Mouse (Mus musculus): Measurements from ENCODE around the gene Kcp.
A peak's percentile ranks its signal among the peaks of the same experiment; 100 is the strongest.

Kcp gene

DNA sequence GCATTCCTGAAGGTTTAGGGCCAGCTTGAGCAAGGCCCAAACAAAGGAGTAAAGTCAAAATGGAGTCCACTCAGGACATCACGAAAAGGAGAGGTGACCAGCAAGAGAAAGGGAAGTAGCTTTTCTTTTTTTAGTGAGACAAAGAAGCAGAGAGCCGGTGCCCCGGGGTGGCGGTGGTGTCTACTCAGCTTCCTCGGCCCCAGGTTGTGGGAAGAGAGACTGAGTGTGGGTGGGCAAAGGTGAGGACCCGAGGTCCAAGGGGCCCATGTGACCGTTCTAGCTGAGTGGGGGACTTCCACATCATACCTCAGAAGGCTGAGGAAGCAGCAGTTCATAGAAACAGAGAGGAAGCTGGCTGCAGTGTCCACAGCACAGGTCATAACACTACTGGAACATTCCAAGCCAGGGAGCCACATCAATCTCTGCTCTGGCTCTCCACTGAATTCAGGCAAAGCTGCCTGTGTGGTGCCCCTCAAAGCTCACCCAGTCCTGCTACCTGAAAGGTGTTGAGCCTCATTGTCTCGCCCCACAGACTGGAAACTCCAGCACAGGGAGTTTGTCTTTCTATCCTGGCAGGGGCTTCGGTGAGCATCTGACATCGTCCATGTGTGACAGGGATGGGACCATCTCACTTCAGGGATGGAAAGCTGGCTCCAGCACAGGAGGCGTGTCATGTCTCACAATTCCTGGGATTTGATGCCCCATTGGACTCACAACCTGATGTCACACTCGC, 15.7 kb upstream of the Kcp start:
- DNase-seq (ENCODE audit: low read depth, low spot score): no peak

DNA sequence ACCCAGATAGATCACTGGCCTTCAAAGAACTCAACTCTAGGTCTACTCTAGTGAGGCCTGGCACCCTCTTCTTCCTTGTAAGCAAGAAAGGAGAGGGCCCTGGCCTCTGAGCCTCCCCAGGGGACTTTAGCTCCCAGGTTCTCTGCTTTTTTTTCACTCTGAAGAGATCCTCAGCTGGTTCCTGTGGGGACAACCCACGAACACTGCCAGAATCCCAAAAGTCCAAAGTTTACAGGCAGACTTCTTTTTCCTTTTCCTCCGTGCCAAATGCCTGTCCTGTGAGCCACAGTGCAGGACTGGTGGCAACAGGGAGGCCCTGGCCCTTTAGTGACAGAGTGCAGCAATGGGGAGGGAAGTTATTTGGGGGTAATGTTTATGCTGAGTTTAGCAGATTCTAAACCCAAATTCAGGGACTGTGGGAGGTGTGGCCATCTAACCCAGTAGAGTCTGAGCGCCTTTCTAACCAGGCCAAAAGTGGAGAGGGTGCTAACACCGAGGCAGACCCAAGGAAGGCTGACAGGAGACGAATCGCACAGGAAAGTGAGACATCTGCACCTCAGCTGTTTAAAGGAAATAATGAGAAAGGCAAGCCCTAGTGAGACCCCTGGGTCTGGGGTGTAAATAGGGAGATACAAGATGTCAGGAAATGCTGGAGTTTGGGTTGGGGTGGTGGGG, 15.0 kb upstream of the Kcp start:
- no peak for DNase-seq (ENCODE audit: low read depth, low spot score)

DNA sequence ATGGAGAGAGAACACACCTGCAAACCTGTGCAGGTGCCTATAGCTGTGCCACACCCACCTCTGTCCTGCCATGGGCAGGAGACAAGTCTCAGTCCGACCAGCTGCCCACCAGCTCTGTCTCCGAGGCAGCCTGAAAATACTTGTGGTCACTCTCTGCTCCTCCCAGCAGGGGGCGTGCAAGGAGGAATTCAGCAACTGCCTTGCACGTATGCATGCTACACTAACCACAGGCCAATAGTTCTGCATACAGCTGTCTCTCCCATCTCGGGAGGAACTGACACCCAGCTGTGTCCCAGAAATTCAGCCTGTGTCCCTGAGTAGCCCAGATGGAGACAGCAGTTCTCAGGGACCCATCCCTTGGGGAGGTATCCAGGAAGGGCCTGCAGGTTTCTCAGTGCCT, 9.4 kb upstream of the Kcp start:
- peak; percentile 4 for DNase-seq (ENCODE audit: low read depth, low spot score)

DNA sequence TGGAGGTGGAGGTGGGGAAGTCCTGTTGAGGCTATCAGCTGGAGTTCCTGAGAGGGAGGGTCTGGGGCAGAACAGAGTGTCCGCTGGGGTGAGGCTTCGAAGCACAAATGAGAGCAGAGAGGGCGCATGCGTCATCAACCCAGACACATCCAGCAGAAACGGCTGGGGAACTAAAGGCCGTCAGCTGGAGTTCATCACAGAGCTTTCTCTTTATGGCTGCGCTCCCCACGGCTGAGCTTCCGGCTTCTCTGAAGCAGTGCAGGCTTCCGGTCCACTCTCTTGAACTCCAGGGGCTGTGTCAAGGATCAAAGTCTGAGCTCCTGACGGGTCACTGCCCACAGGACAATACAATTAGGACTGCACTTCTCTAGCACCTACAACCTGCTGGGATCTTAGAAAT, 5.5 kb upstream of the Kcp start:
- no peak for DNase-seq (ENCODE audit: low read depth, low spot score)

DNA sequence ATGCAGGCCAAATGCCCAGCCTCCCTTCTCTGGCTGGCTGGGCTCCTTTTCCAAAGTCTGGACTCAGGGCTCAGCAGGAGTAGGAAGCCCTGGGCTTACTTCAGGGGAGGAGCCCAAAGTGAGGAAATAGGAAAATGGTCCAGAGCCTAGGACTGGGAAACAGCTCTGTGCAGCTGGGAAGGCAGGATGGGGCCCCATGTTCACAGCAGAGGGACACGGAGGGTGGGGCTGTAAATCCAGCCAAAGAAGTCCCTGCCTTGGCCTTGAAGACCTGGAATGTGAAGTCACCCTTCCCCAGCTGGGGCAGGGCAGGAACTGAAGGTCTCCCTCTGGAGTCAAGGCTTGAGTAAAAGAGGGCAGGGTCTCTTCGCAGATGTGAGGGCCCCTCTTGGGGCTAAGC, 1.3 kb upstream of the Kcp start:
- no peak for DNase-seq (ENCODE audit: low read depth, low spot score)

DNA sequence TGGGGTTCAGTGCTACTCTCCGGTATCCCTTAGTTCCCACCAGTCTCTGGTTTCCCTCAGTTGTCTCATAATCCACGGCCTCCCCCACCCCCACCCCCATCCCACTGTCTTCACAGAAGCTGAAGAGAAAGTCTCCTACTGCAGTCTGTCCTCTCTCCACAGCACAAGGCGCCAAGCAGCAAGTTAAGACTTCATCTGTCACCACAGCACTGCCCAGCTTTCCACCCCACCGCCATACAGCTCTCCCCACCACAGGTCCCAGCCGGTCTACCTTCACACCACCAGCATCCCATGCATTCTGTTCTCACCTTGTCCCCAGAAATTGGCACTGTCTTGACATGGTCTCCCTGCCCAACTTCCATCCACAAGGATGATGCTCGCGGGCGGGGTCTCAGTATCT, 918 bp downstream of the Kcp start:
- no peak for DNase-seq (ENCODE audit: low read depth, low spot score)

DNA sequence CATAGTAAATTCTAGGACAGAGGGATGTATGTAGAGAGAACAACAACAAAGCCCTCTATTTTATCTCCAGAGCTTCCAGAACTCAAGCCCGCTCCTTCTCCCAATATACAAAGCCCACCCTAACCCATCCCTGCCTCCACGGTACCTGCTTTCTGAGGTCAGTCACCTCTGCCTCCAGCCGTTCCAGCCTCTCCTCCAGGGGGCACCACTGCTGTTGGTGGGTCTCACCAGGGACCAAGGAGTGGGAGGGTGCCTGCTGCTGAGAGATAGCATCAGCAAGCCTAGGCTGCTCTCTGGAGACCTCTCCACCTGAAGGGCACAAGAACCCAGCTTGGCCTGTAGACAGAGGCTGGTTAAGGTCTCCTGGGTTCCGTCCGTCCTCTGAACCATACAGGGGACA, 2.3 kb downstream of the Kcp start:
- DNase-seq (ENCODE audit: low read depth, low spot score): no peak

DNA sequence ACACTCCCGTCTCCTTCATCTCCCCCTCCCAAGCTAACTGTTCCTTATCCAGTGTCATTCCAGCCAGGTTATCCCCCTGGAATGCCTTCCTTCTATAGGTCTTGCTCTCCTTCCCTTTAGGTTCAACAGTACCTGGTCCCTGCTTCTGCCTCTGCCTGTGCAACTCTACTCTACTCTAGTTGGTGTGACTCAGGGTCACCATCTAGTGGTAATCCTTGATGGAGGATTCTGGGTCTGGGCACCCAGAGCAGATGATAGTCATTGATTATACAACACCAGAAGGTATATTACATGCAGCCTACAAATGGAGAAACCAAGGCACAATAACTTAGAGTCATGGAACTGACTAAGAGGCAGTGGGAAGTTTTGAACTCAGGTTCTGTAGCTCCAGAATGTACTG, 6.2 kb downstream of the Kcp start:
- no peak for DNase-seq (ENCODE audit: low read depth, low spot score)

DNA sequence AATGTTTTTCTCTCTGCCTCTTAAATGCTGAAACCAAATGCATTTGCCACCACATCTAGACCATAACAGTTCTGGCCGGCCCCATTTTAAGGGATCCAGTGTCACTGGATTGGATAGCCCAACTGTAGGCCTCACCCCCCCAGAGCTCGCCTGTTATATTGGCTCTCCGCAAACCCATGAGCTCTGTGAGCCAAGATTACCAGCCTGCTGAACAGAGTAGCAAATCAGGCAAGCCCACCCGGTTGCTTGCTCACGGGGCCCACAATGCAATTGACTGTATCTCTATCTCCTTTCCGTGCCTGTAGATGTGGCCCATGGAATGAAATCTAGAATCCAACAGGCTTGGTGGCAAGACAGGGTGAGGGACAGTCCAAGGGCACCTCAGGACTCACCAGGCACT, 6.9 kb downstream of the Kcp start:
- DNase-seq (ENCODE audit: low read depth, low spot score): no peak

DNA sequence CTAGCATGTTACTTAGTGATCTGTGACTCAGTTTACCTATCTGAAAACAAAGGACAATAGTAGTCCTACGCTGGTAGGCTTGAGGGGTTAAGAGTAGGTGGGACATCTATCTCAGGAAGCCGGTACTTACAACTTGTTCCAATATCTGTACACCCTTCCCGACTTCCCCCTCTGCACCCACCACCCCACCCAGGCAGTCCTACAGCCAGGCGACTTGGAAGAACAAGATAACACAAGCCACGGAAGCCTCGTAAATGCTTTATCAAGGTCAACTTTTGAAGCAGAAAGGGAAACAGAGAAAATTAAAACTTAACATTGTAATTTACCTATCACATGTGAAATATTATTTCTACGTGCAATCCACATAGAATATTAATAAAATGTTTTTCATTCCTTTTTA, 7.6 kb downstream of the Kcp start:
- DNase-seq (ENCODE audit: low read depth, low spot score): no peak

DNA sequence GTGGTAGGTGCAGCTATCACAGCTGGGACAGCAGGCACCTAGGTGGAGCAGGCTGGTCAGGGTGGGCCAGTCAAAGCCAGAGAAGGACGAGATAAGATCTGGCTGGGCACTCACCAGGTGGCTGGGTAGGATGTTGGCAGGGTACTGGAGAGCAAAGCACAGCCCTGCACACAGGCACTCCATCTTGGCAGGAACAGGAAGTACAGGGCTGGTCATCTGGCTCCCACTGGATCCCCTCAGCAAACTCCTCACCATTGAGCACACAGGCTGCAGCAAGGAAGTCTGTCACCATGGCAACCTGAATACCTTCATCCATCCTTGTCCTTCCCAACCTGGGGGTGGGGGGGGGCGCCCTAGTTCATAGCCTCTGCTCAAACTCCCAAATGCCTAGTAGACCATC, 10.0 kb downstream of the Kcp start:
- DNase-seq (ENCODE audit: low read depth, low spot score): no peak

DNA sequence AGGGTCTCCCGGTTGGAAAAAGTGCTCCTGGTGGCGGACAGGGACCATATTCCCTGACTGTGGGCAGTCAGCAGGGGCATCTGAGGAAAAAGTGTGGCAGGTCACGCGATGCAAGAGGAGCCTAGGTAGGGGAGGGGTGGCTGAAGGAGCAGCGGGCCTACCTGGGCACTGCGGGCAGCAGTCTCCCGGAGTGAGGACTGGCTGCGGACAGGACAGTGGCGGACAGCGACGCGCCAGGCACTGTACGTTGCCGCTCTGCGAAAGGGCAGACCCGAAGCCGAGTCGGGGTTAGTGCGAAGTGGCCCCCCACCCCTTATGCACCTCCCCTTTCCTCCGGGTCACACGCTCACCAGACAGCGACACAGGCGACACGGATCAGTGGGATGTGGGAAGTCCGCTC, 11.5 kb downstream of the Kcp start:
- DNase-seq (ENCODE audit: low read depth, low spot score): no peak

DNA sequence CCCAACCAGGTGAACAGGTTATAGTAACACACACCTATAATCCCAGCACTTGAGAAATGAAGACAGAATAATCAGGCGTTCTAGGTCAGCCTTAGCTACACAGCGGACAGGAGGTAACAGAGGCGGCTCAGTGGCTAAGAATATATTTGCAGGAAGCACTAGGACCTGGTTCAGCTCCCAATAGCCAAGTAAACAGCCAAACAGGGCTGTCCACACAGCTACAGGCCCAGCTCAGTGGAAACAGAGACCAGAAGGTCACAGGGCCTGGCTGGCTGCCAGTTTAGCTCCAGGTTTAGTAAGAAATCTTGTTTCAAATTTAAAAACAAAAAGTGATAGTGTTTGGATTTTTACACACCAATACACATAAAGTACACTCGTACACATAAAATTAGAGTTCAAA, 13.7 kb downstream of the Kcp start:
- no peak for DNase-seq (ENCODE audit: low read depth, low spot score)

DNA sequence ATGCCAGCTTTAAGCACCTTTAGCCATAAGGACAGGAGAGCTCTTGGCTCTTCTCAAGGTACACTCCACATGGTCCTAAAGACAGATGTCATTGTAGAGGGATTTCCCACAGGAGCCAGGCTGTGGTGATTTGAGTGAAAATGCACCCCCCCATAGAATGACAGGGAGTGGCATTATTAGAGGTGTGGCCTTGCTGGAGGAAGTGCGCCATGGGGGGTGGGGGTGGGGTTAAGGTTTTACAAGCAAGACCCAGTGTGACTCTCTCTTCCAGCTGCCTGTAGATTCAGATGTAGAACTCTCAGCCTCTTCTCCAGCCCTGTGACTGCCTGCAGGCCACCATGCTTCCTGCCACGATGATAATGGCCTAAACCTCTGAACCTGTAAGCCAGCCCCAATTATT, 21.8 kb downstream of the Kcp start:
- DNase-seq (ENCODE audit: low read depth, low spot score): no peak

DNA sequence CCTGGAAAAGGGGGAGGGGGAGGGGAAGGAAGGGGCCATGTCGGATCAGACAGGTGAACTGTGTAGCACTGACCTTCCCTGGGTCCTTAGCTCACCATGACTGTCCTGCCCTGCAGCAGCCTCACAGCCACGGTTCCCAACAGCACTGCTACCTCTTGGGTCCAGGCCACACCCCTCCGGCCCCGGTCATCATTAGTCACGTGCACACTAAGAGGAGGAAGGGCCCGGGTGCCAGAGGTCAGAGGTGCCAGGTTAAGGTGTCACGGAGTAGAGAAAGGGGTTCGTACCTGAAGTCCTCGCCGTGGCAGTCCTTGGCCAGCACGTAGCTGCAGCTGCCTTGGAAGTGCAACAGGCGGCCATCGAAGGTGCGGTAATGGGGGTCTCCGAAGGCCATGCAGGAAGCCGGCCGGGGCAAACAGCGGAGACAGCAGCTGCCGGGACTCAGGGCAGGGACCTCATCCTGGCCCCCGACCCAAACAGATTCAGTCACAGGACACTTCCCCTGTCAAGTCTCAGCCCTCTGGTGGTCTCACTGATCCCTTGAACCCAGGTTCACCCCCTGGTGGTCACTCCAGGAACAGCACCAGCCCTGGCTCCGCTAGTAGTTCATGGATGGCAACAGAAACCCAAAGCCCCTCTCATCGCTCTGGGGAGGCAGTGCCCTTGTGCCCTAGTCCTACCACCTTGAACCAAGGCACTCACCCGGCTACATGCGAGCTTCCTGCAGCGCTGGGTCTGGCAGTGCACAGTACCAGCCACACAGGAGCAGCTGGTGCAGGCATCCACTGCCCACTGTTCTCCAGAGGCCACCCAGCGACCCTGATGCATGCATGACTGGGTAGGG, 22.8 kb downstream of the Kcp start:
- peak; percentile 22 for DNase-seq (ENCODE audit: low read depth, low spot score)

DNA sequence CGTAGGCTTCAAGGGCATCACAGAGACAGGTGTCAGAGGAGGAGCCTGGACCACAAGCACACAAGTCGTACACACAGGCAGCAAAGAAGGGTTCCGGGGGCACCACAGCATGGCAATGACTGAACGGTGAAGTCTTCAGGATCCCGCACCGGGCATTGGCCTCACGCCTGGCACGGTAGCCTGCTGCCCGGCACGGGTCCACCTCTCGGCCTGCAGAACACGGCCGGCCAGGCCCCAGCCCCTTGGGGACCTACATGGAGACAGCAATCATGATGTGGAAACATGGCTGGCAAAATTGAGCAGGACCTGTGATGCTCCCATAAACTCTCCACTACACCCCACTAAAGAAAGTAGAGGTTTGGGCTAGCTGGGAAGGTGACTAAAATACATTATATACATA, 25.1 kb downstream of the Kcp start:
- no peak for DNase-seq (ENCODE audit: low read depth, low spot score)

DNA sequence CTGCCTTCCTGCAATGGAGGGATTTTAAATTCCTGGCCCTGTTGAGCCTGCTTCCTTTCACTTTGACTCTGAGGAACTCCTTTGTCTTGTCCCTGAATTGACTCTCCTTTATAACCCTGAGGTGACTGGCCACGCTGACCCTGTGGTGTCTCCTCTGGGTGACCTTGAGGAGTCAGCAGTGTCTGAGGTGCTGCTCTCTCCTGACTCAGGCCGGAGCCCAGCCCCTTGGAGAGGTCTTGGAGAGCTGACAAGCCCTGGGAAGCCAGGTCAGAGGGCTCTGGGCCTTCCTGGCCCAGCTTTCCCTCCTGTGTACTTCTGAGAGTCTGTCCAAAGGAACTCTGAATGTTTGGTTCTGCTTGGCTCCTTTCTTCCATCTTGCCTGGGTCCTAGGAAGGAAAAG, 33.0 kb downstream of the Kcp start:
- DNase-seq (ENCODE audit: low read depth, low spot score): no peak

DNA sequence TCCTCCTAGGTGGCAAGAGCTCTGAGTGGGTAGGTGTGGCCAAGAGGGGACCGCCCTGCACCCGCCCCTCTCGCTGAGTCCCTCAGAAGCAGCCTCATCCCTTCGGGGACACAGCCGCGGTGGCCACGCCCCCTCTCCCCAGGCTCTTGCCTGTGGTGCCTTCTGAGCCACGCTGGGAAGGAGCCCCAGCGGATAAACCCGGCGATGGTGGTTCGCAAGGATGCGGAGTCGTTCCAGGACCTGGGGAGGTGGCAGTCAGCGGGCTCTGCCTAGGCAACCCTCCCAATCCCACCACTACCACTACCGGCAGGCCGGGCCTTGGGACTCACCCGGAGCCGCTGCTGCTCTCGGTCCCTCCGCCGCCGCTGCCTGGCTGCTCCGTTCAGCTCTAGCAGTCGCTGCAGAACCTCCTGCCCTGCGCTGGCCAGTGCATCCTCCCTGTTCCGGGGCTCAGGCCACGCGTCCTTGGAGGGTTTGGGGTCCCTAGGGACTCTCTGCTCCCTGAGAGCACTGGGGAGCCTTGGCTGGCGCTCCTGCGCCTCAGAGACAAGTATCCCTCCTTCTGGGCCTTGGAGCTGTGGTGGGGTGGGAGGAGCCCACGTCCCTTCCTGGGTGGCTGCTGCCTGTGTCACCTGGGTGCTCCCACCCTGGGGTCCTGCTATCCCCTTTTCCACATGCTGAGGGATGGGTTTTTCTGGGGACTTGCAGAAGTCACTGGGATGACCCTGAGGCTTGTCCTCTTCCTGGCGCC, 33.6 kb downstream of the Kcp start:
- peak; percentile 66 for DNase-seq (ENCODE audit: low read depth, low spot score)

DNA sequence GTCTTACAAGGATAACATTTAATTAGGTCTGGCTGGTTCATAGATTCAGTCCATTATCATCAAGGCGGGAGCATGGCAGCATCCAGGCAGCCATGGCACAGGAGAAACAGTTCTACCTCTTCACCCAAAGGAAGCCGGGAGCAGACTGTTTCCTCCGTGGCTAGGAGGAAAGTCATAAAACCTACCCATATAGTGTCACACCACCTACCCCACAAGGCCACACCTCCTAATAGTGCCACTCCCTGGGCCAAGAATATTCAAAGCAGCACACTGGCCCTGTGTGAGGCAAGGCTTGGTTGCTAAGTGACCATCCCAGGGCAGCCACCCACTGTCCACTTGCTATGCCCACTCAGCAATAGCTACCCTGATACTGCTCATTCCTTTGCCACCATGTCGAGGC, 36.6 kb downstream of the Kcp start, which contains the start of gene Atp6v1fnb:
Atp6v1fnb (plus strand) TSS at position 301 of the 400 bp plus-strand sequence.
- no peak for DNase-seq (ENCODE audit: low read depth, low spot score)

DNA sequence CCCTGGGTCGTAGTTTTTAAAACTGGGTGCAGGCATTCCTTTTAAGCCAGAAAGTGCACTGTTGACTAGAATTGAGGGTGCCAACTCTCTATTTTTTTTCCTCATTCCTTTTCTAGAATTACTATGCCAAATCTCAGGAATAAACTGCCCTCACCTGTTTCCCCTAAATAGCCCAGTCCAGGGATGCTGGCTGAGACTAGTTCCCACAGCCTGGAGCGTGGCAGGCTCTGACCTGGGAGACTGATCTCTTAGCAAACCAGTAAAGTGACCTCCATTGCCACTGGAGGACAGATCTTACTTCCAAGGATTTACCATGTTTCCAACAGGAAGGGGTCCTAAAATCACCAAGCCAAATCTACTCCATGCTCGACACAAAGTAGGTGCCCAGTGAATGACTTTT, 38.9 kb downstream of the Kcp start:
- DNase-seq (ENCODE audit: low read depth, low spot score): no peak

DNA sequence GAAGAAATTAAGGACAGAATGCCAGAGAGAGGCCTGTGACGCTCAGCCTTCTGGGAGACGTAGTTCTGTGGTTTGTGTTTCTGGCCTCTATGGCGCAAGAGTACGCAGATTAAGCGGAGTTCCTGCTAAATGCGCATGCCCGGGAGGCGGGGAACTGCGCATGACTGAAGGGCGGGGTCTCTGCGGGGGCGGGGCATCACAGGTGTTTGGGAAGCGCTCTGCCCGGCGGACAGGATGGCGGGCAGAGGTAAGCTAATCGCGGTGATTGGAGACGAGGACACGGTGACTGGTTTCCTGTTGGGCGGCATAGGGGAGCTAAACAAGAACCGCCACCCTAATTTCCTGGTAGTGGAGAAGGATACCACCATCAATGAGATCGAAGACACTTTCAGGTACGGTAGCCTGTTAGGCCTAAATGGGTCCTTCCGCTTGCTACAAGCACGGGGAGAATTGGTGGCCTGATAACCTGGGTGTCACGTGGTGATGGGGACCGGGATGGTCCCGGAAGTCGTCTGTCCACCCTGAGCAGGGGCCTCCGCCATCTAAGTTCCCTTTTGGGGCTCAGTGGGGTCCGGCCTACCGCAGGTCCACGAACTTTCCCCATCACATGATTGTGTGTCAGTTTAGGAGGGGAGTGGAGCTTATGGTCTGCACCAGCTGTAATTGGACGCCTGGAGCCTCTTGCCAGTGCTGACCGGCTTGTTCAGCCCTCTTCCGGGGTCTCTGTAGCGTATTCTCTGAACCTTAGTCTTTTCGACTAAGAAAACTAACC, 40.0 kb downstream of the Kcp start, which contains the start of gene Atp6v1f:
Atp6v1f (plus strand) TSS at position 136 of the 772 bp plus-strand sequence.
- peak; percentile 90 for DNase-seq (ENCODE audit: low read depth, low spot score)
